ENCODE assay signal across 21 mouse cellular contexts in genomic region chr10:93868401-93868800, GRCm38 (mm10). TPM values are rescaled to one million over a fixed set of nuclear protein-coding genes. Genes with fewer than 3 reads are reported as not detected.
A peak's percentile ranks its signal among the peaks of the same experiment; 100 is the strongest.
DNase-seq lines count a peak whose midpoint lies in the region; TF ChIP-seq lines count a peak whose summit lies in the region.
"Had no signal": no experiment of that assay in that cellular context is flagged by ENCODE, and none has a peak within 500 bp of the region (broad histone marks: within the 10 kb centered on the region; RNA-seq: fewer than 3 reads in every experiment).

No protein-coding gene starts in this region.

- peak; percentile 84 for TF ChIP-seq EP300 in CH12.LX (IDR thresholded peaks at IDR 0.05; ENCODE audit: low read length)

- peak; percentile 63 for DNase-seq in CD4-positive, CD25-positive, alpha-beta regulatory T cell, adult 2 months (ENCODE audit: low read depth, low spot score)
- peak; percentile 68 for DNase-seq in CH12.LX (ENCODE audit: extremely low read depth)
- DNase-seq in induced T-regulatory cell, adult 2 months (ENCODE audit: low read depth): peak; percentile 78
- no peak for DNase-seq in frontal cortex, postnatal 36 days (ENCODE audit: low spot score in 2 of 2)
- no peak for DNase-seq in spleen, postnatal 36 days (ENCODE audit: low spot score in 2 of 2)
- no peak for DNase-seq in cerebellum, postnatal 36 days
- no peak for DNase-seq in testis, postnatal 14 days (ENCODE audit: low spot score)
- DNase-seq: adrenal gland, adult 8-10 months; adrenal gland, postnatal 14 days; cerebellum, adult 11 months; cerebellum, adult 18-20 months; cerebellum, adult 8-10 months; cerebellum, adult 9-11 months; cerebellum, postnatal 14 days; forebrain, postnatal 0 days had no signal

- no peaks in the 10 kb centered on the region for H3K9me3 ChIP-seq in CH12.LX (replicated peaks; ENCODE audit: low read length)
- H3K9me3 ChIP-seq: embryonic facial prominence, embryonic 10.5 days; embryonic facial prominence, embryonic 12.5 days; forebrain, embryonic 13.5 days; forebrain, embryonic 15.5 days had no signal

- TF ChIP-seq CTCF in CH12.LX (conservative IDR thresholded peaks at IDR 0.05 in 1 of 2, IDR thresholded peaks at IDR 0.05 in 1 of 2; ENCODE audit: low read depth in 2 of 2, low read length in 2 of 2): no peak

- H3K4me2 ChIP-seq in CH12.LX (ENCODE audit: insufficient read depth, low read depth, poor library complexity, severe bottlenecking): peak overlapping the region; percentile 46
- H3K4me2 ChIP-seq: embryonic facial prominence, embryonic 12.5 days; forebrain, embryonic 13.5 days; forebrain, embryonic 15.5 days had no signal

- H3K4me1 ChIP-seq in CH12.LX (ENCODE audit: control insufficient read depth in 1 of 2, insufficient read depth in 2 of 2): peaks cover 6 to 36% of the 10 kb centered on the region in 2 experiments
- H3K4me1 ChIP-seq: embryonic facial prominence, embryonic 10.5 days; embryonic facial prominence, embryonic 12.5 days; forebrain, embryonic 13.5 days; forebrain, embryonic 15.5 days had no signal

- peak overlapping the region; percentile 93 for H3K27ac ChIP-seq in CH12.LX (ENCODE audit: insufficient read depth, low read depth)
- H3K27ac ChIP-seq: embryonic facial prominence, embryonic 10.5 days; embryonic facial prominence, embryonic 12.5 days; forebrain, embryonic 13.5 days; forebrain, embryonic 15.5 days had no signal

- H3K36me3 ChIP-seq in CH12.LX (replicated peaks in 1 of 2; ENCODE audit: control insufficient read depth in 1 of 2, insufficient read depth in 1 of 2, low read length in 1 of 2): peaks cover 59 to 85% of the 10 kb centered on the region in 2 experiments

- H3K27me3 ChIP-seq in CH12.LX (replicated peaks): no peaks in the 10 kb centered on the region
- H3K27me3 ChIP-seq: embryonic facial prominence, embryonic 12.5 days; forebrain, embryonic 13.5 days; forebrain, embryonic 15.5 days had no signal

- H3K9ac ChIP-seq in CH12.LX (ENCODE audit: insufficient read depth, low read depth): no peak overlapping the region; the same call in 1 of the 2 replicates
- H3K9ac ChIP-seq: embryonic facial prominence, embryonic 12.5 days; forebrain, embryonic 13.5 days; forebrain, embryonic 15.5 days; forebrain, postnatal 0 days had no signal

- dilution Hi-C loops in CH12.LX (cut with MboI; ENCODE audit: extremely low pct_ligation_motif_present, extremely low pct_unique_long_range_greater_than_20kb, low sequenced_read_pairs): no loop called here

- in situ Hi-C loops in CH12.LX (cut with MboI; ENCODE audit: low pct_ligation_motif_present, low pct_unique_long_range_greater_than_20kb, low sequenced_read_pairs): no loop called here

- TF ChIP-seq POLR2A in CH12.LX (IDR thresholded peaks at IDR 0.05; ENCODE audit: low read depth, low read length): no peak

- H3K4me3 ChIP-seq in CH12.LX (replicated peaks in 1 of 3; ENCODE audit: low read depth in 2 of 3, low read length in 2 of 3, poor library complexity in 1 of 3): peak overlapping the region in 1 of 3 experiments; percentile 38
- H3K4me3 ChIP-seq: embryonic facial prominence, embryonic 10.5 days; embryonic facial prominence, embryonic 12.5 days; forebrain, embryonic 13.5 days; forebrain, embryonic 15.5 days had no signal

- no peak for TF ChIP-seq RAD21 in CH12.LX (IDR thresholded peaks at IDR 0.05; ENCODE audit: low read depth, low read length)

- H3K79me2 ChIP-seq in CH12.LX (replicated peaks; ENCODE audit: control insufficient read depth, extremely low read depth, insufficient read depth, poor library complexity, severe bottlenecking): peaks cover 52% of the 10 kb centered on the region

TF ChIP-seq in CH12.LX, 34 proteins besides CTCF, POLR2A, EP300 and RAD21:
- TF ChIP-seq POLR2AphosphoS2 (IDR thresholded peaks at IDR 0.05; ENCODE audit: low read depth, low read length): no peak
- TF ChIP-seq ZMIZ1 (IDR thresholded peaks at IDR 0.05; ENCODE audit: low read depth, low read length): no peak
- peak; percentile 52 for TF ChIP-seq MEF2A (IDR thresholded peaks at IDR 0.05; ENCODE audit: borderline replicate concordance, low read depth, low read length)
- no peak for TF ChIP-seq TCF12 (IDR thresholded peaks at IDR 0.05; ENCODE audit: low read depth, low read length)
- TF ChIP-seq HCFC1 (IDR thresholded peaks at IDR 0.05; ENCODE audit: low read depth, low read length): no peak
- TF ChIP-seq TBP (conservative IDR thresholded peaks at IDR 0.05; ENCODE audit: low read depth, low read length): no peak
- TF ChIP-seq JUND (conservative IDR thresholded peaks at IDR 0.05; ENCODE audit: low read depth, low read length): peak; percentile 71
- TF ChIP-seq USF2 (conservative IDR thresholded peaks at IDR 0.05; ENCODE audit: low read depth, low read length): no peak
- TF ChIP-seq SMC3 (IDR thresholded peaks at IDR 0.05; ENCODE audit: low read depth, low read length): no peak
- peak; percentile 63 for TF ChIP-seq JUN (IDR thresholded peaks at IDR 0.05; ENCODE audit: insufficient read depth, low read depth, low read length)
- TF ChIP-seq CHD2 (IDR thresholded peaks at IDR 0.05; ENCODE audit: low read length): no peak
- no peak for TF ChIP-seq NELFE (IDR thresholded peaks at IDR 0.05; ENCODE audit: low read depth, low read length)
- TF ChIP-seq IRF4 (IDR thresholded peaks at IDR 0.05; ENCODE audit: low read depth, low read length): peak; percentile 93
- TF ChIP-seq ETS1 (conservative IDR thresholded peaks at IDR 0.05; ENCODE audit: low read depth, low read length): peak; percentile 22; the same call in 1 of the 2 replicates
- no peak for TF ChIP-seq MAZ (IDR thresholded peaks at IDR 0.05; ENCODE audit: low read depth, low read length)
- peak; percentile 24; the same call in 1 of the 2 replicates for TF ChIP-seq SIN3A (IDR thresholded peaks at IDR 0.05; ENCODE audit: low read length)
- peak; percentile 74 for TF ChIP-seq BHLHE40 (IDR thresholded peaks at IDR 0.05; ENCODE audit: low read depth, low read length)

RNA-seq across cellular contexts. Expression of gene Metap2, which starts 28.5 kb away (rescaled TPM):
- total RNA-seq in CH12.LX (2012; rRNA removed): 183 and 217 TPM in 2 replicates
- 211 and 225 TPM in 2 replicates for total RNA-seq in CH12.LX (2014; rRNA removed)
- 710 and 994 TPM in 2 replicates for polyA plus RNA-seq in CH12.LX (2012; ENCODE audit: insufficient read length, low read depth)

RNA-seq across cellular contexts. Expression of gene Usp44, which starts 37.0 kb away (rescaled TPM):
- total RNA-seq in CH12.LX (2012; rRNA removed) (17.8 and 28.2 TPM in 2 replicates), CH12.LX (2014; rRNA removed) (4.6 and 4.9 TPM in 2 replicates)
- 2.7 and 2.9 TPM in 2 replicates for polyA plus RNA-seq in CH12.LX (2012; ENCODE audit: insufficient read length, low read depth)
- total RNA-seq: adrenal gland, adult 18-20 months; adrenal gland, adult 8-10 months; adrenal gland, postnatal 14 days had no signal
- polyA plus RNA-seq: cortical plate, adult 2 months had no signal

Comparison
In these comparisons a context has a peak if more than half of its experiments do, and no peak if none do; other contexts are left out.
1. DNase-seq: peak in CD4-positive, CD25-positive, alpha-beta regulatory T cell, adult 2 months (single experiment), CH12.LX (single experiment) and induced T-regulatory cell, adult 2 months (single experiment); none in frontal cortex, postnatal 36 days (0 of 2), spleen, postnatal 36 days (0 of 2), cerebellum, postnatal 36 days (0 of 2) and testis, postnatal 14 days (single experiment).